Mouse (Mus musculus): ENCODE data around the gene Plac8. TPM values are rescaled to one million over a fixed set of nuclear protein-coding genes. Genes with fewer than 3 reads are reported as not detected.

Plac8 gene
- polyA plus RNA-seq, 1 experiment from 2014 or later, result 5.5 TPM

GRCm38 (mm10) chr5:100570716-100571115, 1.3 kb downstream of the Plac8 start:
- no peak for DNase-seq (ENCODE audit: low spot score)
- H3K27ac ChIP-seq (replicated peaks; ENCODE audit: low read depth, low read length), result no peak overlapping the region
- no peak overlapping the region for H3K9ac ChIP-seq (replicated peaks; ENCODE audit: low read length)
- H3K4me1 ChIP-seq (ENCODE audit: control insufficient read depth, insufficient read depth, low read length), result no peaks in the 10 kb centered on the region
- H3K27me3 ChIP-seq (ENCODE audit: control insufficient read depth, insufficient read depth, low read length), result no peaks in the 10 kb centered on the region
- WGBS, result 35% methylated on average over 8 of the region's 8 CpGs
- H3K36me3 ChIP-seq (replicated peaks; ENCODE audit: control insufficient read depth, insufficient read depth, low read depth, low read length), result no peaks in the 10 kb centered on the region
- no peaks in the 10 kb centered on the region for H3K9me3 ChIP-seq (replicated peaks; ENCODE audit: control insufficient read depth, low read length)
- H3K4me2 ChIP-seq (ENCODE audit: low read depth, low read length), result no peak overlapping the region; the same call in 1 of the 2 replicates
- H3K4me3 ChIP-seq (ENCODE audit: low read depth, low read length), result no peak overlapping the region
- ATAC-seq (replicated peaks; ENCODE audit: insufficient number of reproducible peaks, low FRiP score, low TSS enrichment, low read depth), result no peak

- H3K27ac ChIP-seq (replicated peaks; ENCODE audit: low read depth, low read length), result no peak overlapping the region
- H3K27me3 ChIP-seq (ENCODE audit: control insufficient read depth, insufficient read depth, low read length), result no peaks in the 10 kb centered on the region
- no peak overlapping the region for H3K4me3 ChIP-seq (ENCODE audit: low read depth, low read length)
- no peak overlapping the region; the same call in 1 of the 2 replicates for H3K4me2 ChIP-seq (ENCODE audit: low read depth, low read length)
- ATAC-seq (replicated peaks; ENCODE audit: insufficient number of reproducible peaks, low FRiP score, low TSS enrichment, low read depth) (no peak), DNase-seq (ENCODE audit: low spot score) (no peak)
- H3K9ac ChIP-seq (replicated peaks; ENCODE audit: low read length), result no peak overlapping the region
- H3K4me1 ChIP-seq (ENCODE audit: control insufficient read depth, insufficient read depth, low read length), result no peaks in the 10 kb centered on the region
- no peaks in the 10 kb centered on the region for H3K36me3 ChIP-seq (replicated peaks; ENCODE audit: control insufficient read depth, insufficient read depth, low read depth, low read length)
- H3K9me3 ChIP-seq (replicated peaks; ENCODE audit: control insufficient read depth, low read length), result no peaks in the 10 kb centered on the region
- 68% methylated on average over 13 of the region's 13 CpGs for WGBS
These were observed 1.9 kb downstream of the Plac8 start for GRCm38 (mm10) chr5:100569997-100570595.

- H3K9me3 ChIP-seq (replicated peaks; ENCODE audit: control insufficient read depth, low read length), result no peaks in the 10 kb centered on the region
- H3K4me1 ChIP-seq (ENCODE audit: control insufficient read depth, insufficient read depth, low read length), result no peaks in the 10 kb centered on the region
- H3K27me3 ChIP-seq (ENCODE audit: control insufficient read depth, insufficient read depth, low read length), result no peaks in the 10 kb centered on the region
- H3K27ac ChIP-seq (replicated peaks; ENCODE audit: low read depth, low read length), result no peak overlapping the region
- no peak for DNase-seq (ENCODE audit: low spot score)
- no peak overlapping the region for H3K4me3 ChIP-seq (ENCODE audit: low read depth, low read length)
- H3K9ac ChIP-seq (replicated peaks; ENCODE audit: low read length), result no peak overlapping the region
- H3K4me2 ChIP-seq (ENCODE audit: low read depth, low read length), result no peak overlapping the region
- no peaks in the 10 kb centered on the region for H3K36me3 ChIP-seq (replicated peaks; ENCODE audit: control insufficient read depth, insufficient read depth, low read depth, low read length)
- ATAC-seq (replicated peaks; ENCODE audit: insufficient number of reproducible peaks, low FRiP score, low TSS enrichment, low read depth), result no peak
- WGBS, result 80% methylated on average over 18 of the region's 18 CpGs
These were observed 2.7 kb downstream of the Plac8 start for GRCm38 (mm10) chr5:100569250-100569934.

- H3K27ac ChIP-seq (replicated peaks; ENCODE audit: low read depth, low read length), result no peak overlapping the region
- no peaks in the 10 kb centered on the region for H3K4me1 ChIP-seq (ENCODE audit: control insufficient read depth, insufficient read depth, low read length)
- H3K36me3 ChIP-seq (replicated peaks; ENCODE audit: control insufficient read depth, insufficient read depth, low read depth, low read length), result no peaks in the 10 kb centered on the region
- H3K27me3 ChIP-seq (ENCODE audit: control insufficient read depth, insufficient read depth, low read length), result no peaks in the 10 kb centered on the region
- no peaks in the 10 kb centered on the region for H3K9me3 ChIP-seq (replicated peaks; ENCODE audit: control insufficient read depth, low read length)
- ATAC-seq (replicated peaks; ENCODE audit: insufficient number of reproducible peaks, low FRiP score, low TSS enrichment, low read depth) (no peak), DNase-seq (ENCODE audit: low spot score) (no peak)
- H3K4me3 ChIP-seq (ENCODE audit: low read depth, low read length), result no peak overlapping the region
- 87% methylated on average over 3 of the region's 3 CpGs for WGBS
- H3K4me2 ChIP-seq (ENCODE audit: low read depth, low read length), result no peak overlapping the region
- H3K9ac ChIP-seq (replicated peaks; ENCODE audit: low read length), result no peak overlapping the region
These were observed 3.2 kb downstream of the Plac8 start for GRCm38 (mm10) chr5:100568802-100569201.

- WGBS, result 84% methylated on average over 8 of the region's 8 CpGs
- H3K4me1 ChIP-seq (ENCODE audit: control insufficient read depth, insufficient read depth, low read length), result no peaks in the 10 kb centered on the region
- H3K36me3 ChIP-seq (replicated peaks; ENCODE audit: control insufficient read depth, insufficient read depth, low read depth, low read length), result no peaks in the 10 kb centered on the region
- H3K9ac ChIP-seq (replicated peaks; ENCODE audit: low read length), result no peak overlapping the region
- no peaks in the 10 kb centered on the region for H3K9me3 ChIP-seq (replicated peaks; ENCODE audit: control insufficient read depth, low read length)
- DNase-seq (ENCODE audit: low spot score) (no peak), ATAC-seq (replicated peaks; ENCODE audit: insufficient number of reproducible peaks, low FRiP score, low TSS enrichment, low read depth) (no peak)
- no peaks in the 10 kb centered on the region for H3K27me3 ChIP-seq (ENCODE audit: control insufficient read depth, insufficient read depth, low read length)
- no peak overlapping the region for H3K4me2 ChIP-seq (ENCODE audit: low read depth, low read length)
- H3K4me3 ChIP-seq (ENCODE audit: low read depth, low read length), result no peak overlapping the region
- H3K27ac ChIP-seq (replicated peaks; ENCODE audit: low read depth, low read length), result no peak overlapping the region
These were observed 3.9 kb downstream of the Plac8 start for GRCm38 (mm10) chr5:100568177-100568576.

GRCm38 (mm10) chr5:100567258-100568032, 4.6 kb downstream of the Plac8 start:
- Histone ChIP-seq H3K27ac (replicated peaks; ENCODE audit: low read depth, low read length) (no peak overlapping the region), H3K4me2 (ENCODE audit: low read depth, low read length) (no peak overlapping the region), H3K4me1 (ENCODE audit: control insufficient read depth, insufficient read depth, low read length) (no peaks in the 10 kb centered on the region), H3K9me3 (replicated peaks; ENCODE audit: control insufficient read depth, low read length) (no peaks in the 10 kb centered on the region), H3K27me3 (ENCODE audit: control insufficient read depth, insufficient read depth, low read length) (no peaks in the 10 kb centered on the region), H3K4me3 (ENCODE audit: low read depth, low read length) (no peak overlapping the region), H3K36me3 (replicated peaks; ENCODE audit: control insufficient read depth, insufficient read depth, low read depth, low read length) (no peaks in the 10 kb centered on the region), H3K9ac (replicated peaks; ENCODE audit: low read length) (no peak overlapping the region)
- ATAC-seq (replicated peaks; ENCODE audit: insufficient number of reproducible peaks, low FRiP score, low TSS enrichment, low read depth) (no peak), DNase-seq (ENCODE audit: low spot score) (no peak)
- WGBS, result 77% methylated on average over 13 of the region's 13 CpGs

DNA sequence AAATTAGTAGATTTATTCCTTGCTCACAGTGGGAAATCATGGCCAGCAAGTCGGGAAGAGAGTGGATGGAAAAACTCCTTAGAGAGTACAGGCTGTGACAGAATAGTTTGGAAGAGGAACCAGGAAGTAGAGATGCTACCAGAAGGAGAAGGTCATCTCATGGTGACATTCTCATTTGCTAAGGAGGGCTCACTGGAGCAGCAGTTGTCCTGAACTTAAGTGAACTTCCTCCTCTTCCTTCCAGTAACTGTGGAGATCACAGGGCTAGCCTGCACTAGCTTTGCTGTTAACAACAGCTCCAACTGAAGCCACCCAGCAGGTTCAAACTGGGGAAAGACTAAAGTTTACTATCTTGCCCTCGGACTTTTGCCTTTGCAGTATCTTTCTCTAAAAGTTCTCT, 5.2 kb downstream of the Plac8 start:
- H3K9me3 ChIP-seq (replicated peaks; ENCODE audit: control insufficient read depth, low read length), result no peaks in the 10 kb centered on the region
- no peaks in the 10 kb centered on the region for H3K27me3 ChIP-seq (ENCODE audit: control insufficient read depth, insufficient read depth, low read length)
- no peak overlapping the region for H3K4me3 ChIP-seq (ENCODE audit: low read depth, low read length)
- no peak overlapping the region for H3K27ac ChIP-seq (replicated peaks; ENCODE audit: low read depth, low read length)
- H3K4me1 ChIP-seq (ENCODE audit: control insufficient read depth, insufficient read depth, low read length), result no peaks in the 10 kb centered on the region
- H3K9ac ChIP-seq (replicated peaks; ENCODE audit: low read length), result no peak overlapping the region
- WGBS, result 81% methylated on average over 2 of the region's 2 CpGs
- no peaks in the 10 kb centered on the region for H3K36me3 ChIP-seq (replicated peaks; ENCODE audit: control insufficient read depth, insufficient read depth, low read depth, low read length)
- DNase-seq (ENCODE audit: low spot score) (no peak), ATAC-seq (replicated peaks; ENCODE audit: insufficient number of reproducible peaks, low FRiP score, low TSS enrichment, low read depth) (no peak)
- H3K4me2 ChIP-seq (ENCODE audit: low read depth, low read length), result no peak overlapping the region

GRCm38 (mm10) chr5:100562702-100563101, 9.3 kb downstream of the Plac8 start:
- H3K9me3 ChIP-seq (replicated peaks; ENCODE audit: control insufficient read depth, low read length), result no peaks in the 10 kb centered on the region
- no peak overlapping the region for H3K9ac ChIP-seq (replicated peaks; ENCODE audit: low read length)
- ATAC-seq (replicated peaks; ENCODE audit: insufficient number of reproducible peaks, low FRiP score, low TSS enrichment, low read depth), result no peak
- no peak overlapping the region for H3K27ac ChIP-seq (replicated peaks; ENCODE audit: low read depth, low read length)
- WGBS, result 82% methylated on average over 9 of the region's 9 CpGs
- no peak overlapping the region for H3K4me2 ChIP-seq (ENCODE audit: low read depth, low read length)
- no peak for DNase-seq (ENCODE audit: low spot score)
- H3K4me1 ChIP-seq (ENCODE audit: control insufficient read depth, insufficient read depth, low read length), result no peaks in the 10 kb centered on the region
- no peaks in the 10 kb centered on the region for H3K36me3 ChIP-seq (replicated peaks; ENCODE audit: control insufficient read depth, insufficient read depth, low read depth, low read length)
- H3K27me3 ChIP-seq (ENCODE audit: control insufficient read depth, insufficient read depth, low read length), result no peaks in the 10 kb centered on the region
- H3K4me3 ChIP-seq (ENCODE audit: low read depth, low read length), result no peak overlapping the region
